Mouse (Mus musculus) 416B (cell line): ENCODE data around the gene Slf2.
A peak's percentile ranks its signal among the peaks of the same experiment; 100 is the strongest.

Experiments
- DNase-seq: peaks from one replicate; pipeline ENCODE4 v3.0.0; 2011; ENCODE audit warnings: low read depth

Gene Slf2

GRCm38 (mm10) chr19:45030746-45031693 is 100.1 kb downstream of the Slf2 start:
- DNase-seq, result peak; percentile 92

DNA sequence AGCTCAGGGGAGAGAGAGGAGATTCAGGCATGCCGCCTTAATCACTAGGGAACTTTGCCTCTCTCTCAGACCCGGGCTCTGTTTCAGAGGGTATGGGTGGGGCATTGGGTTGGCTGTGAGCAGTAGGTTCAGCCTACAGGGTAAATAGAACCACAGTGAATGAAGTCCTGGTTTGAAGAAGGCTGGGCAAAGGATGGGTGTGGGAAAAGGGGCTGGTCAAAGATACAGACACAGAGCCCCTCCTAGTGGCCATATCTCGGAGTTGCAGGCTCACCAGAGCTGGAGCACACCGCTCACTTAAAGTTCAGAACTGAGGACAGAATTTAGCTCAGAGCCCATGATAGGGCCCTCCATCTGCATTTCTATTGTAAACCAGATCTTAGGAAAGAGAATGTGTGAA is 100.8 kb downstream of the Slf2 start:
- DNase-seq, result peak; percentile 87
